Mouse (Mus musculus): ENCODE data around the gene Asap2. TPM values are rescaled to one million over a fixed set of nuclear protein-coding genes. Genes with fewer than 3 reads are reported as not detected.

Gene Asap2
- total RNA-seq, 2 experiments from 2014 or later = 10.5 to 10.9 TPM

DNA sequence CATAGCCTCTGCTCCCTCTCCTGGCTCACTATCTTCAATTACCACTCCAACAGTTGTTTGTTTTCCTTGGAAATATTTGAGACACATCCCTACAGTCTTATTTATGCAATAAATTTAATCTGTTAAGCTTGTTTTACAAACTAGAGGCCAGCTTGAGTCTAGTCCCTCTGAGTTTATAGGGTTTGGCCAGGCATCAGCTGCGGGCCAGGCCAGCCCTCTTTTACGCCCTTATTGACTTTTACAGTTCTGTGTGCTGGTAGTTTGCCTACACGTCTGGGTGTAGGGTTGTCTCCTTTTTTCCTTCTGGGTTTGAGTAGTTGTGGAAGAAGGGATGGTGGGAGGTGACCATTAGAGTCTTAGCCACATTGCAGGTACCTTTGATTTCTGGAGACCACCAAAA lies 173.4 kb downstream of the Asap2 start:
- intact Hi-C loops (cut with DNase I) = no loop called here
- no peak for DNase-seq

DNA sequence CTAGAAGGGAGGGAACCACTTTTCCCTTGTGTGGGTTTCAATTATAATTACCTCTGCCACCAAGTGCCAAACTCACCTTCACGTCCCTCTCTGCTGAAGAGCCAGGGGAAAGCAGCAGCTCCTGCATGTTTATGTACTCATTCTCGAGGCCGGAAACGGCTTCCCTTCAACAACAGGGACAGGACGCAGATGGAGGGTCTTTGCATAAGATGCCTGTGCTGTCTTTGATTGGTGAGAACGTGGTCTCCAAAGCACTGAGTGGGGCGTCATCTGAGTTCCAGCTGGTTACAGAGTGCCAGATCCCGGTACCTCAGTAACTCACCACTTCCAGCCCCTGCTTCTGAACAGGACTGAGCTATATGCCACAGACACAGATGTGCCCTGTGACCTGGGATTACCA lies 174.0 kb downstream of the Asap2 start:
- no peak for DNase-seq
- intact Hi-C loops (cut with DNase I) = no loop called here

DNA sequence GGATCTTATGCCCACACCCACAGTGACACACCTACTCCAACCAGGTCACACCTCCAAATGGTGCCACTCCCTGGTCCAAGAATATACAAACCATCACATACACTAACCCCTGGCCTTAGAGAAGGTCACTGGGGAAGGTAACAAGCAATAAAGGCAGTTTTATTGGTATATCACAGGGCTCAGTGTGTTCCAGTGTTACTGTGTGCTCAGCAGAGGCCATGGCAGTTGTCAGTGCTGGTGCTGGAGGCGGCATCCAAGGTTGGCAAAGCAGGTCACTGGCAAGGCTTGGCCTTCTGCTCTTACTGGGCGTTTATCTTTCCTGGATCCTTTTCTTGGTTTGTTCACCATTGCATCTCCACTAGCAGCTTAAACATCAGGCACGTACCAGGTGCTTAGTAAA lies 174.9 kb downstream of the Asap2 start:
- DNase-seq = no peak
- intact Hi-C loops (cut with DNase I) = loop anchor here (5.0 kb wide), 1 partner anchor 53 kb away; no protein-coding TSS in a partner anchor

DNA sequence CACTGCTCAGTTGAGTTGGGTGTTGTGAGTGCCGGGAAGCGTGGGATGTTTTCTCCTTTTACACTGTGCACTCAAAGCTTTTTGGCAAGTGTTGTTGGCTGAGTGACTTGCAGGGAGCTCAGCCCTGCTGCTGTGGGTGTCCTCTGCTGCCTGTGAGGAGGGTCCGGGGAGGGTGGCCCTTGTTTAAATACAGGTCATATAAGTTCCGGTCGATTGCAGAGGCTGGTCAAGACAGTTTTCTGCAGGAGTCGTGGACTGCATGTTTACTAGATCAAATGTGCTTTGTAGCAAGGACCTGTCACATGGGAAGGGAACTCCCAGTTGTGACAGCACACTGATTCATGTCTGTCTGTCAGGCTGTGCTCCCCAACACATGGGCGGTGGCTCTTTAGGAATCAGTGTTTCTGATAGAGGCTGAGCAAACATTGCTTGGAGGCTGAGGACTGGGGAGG lies 175.7 kb downstream of the Asap2 start:
- intact Hi-C loops (cut with DNase I) = loop anchor here (5.0 kb wide), 1 partner anchor 54 kb away; no protein-coding TSS in a partner anchor
- DNase-seq = peak; percentile 34 to 51

DNA sequence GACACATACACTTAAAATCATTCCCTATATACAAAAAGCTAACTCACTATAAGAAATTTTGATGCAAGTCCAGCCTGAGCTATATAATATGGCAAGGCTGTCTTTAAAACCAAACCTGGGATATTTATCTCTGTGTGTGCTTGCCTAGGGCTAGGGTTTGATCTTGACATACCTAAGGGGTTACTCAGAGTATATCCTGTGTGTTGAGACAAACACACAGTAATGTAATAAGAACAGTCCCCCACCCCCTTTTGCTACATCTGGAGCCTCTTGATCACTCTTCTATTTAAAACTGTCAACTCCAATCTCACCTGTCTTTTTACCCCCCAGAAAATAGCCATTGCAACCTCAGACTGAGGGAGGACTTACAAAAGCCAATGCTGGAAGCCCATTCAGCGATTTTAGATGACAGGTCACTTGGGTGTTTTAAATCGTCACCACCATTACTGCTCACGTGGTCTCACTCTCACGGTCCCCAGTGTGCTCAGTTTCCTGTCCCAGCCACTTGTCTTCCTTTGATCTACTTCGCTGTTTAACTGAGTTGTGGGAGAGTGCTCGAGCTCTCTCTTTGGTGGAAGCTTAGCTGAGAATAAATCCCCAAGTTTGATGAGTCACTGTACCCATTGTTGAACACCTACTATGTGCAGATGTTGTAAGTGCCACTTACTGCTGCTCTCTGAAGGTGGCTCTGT lies 176.8 kb downstream of the Asap2 start:
- no peak for DNase-seq
- intact Hi-C loops (cut with DNase I) = loop anchor here (5.0 kb wide), 1 partner anchor 55 kb away; no protein-coding TSS in a partner anchor

DNA sequence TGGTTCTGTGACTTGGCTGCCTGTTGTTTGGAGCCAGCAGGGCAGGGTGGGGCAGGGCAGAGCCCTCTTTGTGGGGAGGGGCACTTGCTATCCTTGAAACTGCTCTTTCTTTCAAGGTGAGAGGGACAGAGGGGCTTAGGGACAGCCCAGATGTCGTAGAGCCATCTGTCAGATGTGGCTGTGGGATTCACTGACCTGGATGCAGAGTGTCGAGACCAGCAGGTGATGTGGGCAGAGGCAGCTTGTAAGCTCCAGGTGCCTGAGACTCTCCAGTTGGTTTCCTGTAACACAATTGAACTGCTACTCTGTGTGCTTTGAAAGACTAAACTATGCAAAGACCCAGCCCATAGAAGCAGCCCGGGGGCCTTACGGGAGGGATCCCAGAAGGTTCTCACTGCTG lies 177.5 kb downstream of the Asap2 start:
- intact Hi-C loops (cut with DNase I) = loop anchor here (5.0 kb wide), 1 partner anchor 55 kb away; no protein-coding TSS in a partner anchor

DNA sequence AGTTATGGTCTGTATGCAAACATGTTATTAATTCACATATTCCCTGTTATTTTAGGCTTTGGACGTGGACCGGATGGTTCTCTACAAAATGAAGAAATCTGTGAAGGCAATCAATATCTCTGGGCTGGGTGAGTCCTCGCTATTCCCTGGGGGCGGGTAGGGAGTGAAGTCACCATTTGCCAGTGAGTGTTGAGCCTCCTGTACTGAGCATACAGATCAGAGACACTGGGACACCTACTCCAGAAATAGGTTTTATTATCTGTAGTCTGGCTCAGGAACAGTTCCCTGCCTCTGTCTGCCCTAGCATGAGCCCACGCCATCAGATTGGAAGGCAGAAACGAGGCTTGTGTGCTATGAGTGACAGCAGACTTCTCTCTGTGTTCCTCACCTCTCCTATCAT lies 177.9 kb downstream of the Asap2 start:
- DNase-seq = no peak
- intact Hi-C loops (cut with DNase I) = loop anchor here (5.0 kb wide), 1 partner anchor 56 kb away; no protein-coding TSS in a partner anchor

More for the DNA sequence above, 177.5 kb downstream of the Asap2 start:
- no peak for DNase-seq

DNA sequence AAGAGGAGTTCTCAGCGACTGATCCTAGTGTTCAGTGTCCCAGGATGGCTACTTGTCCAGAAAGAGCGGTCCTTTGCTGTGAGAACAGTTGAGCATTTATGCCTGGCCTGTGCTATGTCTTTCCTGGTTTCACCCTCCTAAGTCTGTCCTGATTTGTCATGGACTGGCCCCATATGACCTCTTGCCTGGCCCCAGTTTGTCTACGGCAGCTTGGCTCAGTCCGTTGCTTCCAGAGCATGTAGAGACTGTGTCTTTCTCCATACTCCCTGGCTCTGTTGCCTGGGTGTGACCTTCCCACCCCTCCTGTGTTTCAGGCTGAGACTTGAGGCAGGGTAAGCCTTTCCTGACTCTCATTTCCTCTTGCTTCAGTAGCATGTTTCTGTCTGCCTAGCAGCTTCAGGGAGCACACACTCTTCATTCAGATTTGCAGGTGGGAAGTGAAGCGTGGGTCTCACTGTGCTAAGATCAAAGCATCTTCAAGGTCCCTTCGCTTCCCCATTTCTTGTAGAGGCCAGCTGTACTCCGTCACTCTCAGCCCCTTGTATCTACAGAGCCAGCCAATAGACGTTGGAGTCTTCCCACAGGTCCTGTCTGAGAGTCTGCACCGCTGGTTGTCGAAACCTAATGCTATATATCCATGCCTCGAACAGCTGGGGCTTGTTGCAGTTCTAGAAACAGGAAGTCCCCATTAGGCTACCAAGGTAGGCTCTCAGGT lies 181.7 kb downstream of the Asap2 start:
- no peak for DNase-seq
- intact Hi-C loops (cut with DNase I) = loop anchor here (2.0 kb wide), 1 partner anchor 13 kb away; no protein-coding TSS in a partner anchor

DNA sequence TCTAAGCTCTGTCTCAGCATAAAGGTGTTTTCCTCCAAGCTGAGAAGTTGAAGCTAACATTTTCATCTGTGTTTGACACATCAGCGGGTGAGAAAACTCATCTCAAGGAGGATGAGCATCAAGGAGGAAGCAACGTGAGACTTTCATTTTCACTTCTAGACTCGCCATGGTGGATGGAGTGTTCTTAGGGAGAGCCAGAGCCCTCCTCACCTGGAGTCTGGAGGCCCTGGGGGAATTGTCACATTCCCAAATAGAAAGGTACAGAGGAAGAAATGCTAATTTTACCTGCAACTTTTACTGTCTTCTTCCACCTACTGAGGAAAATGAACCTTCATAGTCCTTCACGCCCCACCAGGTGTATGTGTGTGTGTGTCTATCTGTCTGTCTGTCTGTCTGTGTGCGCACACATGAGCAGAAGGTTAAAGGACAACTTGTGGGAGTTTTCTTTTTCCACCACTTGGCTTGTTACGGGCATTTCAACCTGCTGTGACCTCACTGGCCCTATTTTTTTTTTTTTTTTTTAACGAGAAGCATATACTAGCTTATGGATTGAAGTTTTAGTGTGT lies 183.7 kb downstream of the Asap2 start:
- intact Hi-C loops (cut with DNase I) = no loop called here
- no peak for DNase-seq

DNA sequence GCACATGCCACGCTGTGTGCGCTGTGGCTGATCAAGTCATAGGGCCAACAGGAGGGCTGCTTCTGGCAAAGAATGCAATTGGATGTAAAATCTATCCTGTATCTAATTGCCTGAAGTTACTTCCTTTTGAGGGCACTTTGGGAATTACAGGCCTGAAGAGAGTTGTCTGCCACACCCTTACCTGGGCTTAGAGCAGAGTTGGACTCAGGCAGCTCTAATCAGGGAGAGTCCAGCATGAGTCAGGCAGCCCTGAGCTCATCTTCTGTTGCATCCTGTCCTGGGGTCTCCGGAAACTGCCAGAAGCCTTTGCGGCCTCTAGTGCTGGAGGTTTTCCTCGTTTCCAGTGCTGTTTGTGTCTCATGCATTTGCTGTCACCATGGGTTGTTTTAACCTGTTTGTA lies 186.1 kb downstream of the Asap2 start:
- DNase-seq = no peak
- intact Hi-C loops (cut with DNase I) = no loop called here

DNA sequence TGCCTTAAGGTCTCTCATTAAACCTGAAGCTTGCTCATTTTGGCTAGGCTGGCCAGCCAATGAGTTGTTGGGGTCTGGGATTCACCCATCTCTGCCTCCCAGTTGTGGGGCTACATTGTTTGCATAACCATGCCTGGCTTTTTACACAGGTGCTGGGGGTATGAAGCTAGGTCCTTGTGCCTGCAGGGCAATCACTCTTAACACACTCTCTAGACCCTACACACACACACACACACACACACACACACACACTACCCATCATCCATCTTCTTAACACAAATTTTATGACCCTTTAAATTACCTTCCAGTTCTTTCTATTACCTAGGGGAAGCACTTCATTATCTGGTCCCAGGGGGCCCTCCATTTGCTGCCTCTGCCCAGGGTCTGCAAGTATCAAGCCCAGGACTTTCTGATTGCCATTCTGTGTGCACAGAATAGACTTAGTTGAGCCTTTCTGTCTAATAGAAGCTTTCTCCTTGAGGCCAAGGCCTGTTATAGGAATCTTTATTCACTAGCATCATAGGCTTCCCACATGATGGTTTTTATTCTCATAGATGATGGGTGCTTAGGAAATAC lies 187.0 kb downstream of the Asap2 start:
- intact Hi-C loops (cut with DNase I) = no loop called here
- no peak for DNase-seq

DNA sequence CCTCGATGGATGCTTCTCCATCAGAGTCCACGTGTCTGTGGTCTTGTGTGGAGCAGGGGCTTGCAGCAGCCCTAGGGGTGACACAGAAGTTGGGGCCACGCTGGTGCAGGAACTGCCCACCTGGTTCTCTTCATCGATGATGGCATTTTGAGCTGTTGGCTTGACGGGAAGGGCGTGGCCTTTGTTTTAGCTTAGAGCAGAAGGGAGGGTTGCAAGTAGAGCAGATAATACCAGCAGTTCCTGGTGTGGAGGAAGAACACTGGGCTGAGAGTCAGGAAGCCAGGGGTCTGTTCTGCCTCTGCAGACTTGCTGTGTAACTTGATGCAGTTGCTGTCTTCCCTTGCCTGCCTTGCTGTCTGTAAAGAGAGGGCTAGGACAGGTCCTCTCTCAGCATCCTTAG lies 189.8 kb downstream of the Asap2 start:
- intact Hi-C loops (cut with DNase I) = no loop called here
- no peak for DNase-seq

DNA sequence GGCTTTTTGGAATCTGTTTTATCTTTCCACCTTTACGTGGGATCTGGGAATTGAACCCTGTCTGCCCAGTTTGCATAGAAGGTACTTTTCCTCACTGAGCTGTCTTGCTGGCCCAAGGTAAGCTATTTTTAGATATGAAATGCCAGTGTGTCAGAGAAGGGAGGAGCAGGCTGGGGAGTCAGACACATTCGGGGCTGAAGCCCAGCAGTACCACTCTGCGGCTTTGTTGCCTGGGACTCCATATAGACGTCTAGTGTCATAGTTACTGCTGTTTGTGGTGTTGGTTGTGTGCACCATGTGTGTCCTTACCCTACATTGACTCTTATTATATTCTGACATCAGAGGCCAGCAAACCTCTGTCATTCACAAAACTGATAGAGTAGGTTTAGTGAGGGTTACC lies 192.5 kb downstream of the Asap2 start:
- intact Hi-C loops (cut with DNase I) = no loop called here
- DNase-seq = no peak

DNA sequence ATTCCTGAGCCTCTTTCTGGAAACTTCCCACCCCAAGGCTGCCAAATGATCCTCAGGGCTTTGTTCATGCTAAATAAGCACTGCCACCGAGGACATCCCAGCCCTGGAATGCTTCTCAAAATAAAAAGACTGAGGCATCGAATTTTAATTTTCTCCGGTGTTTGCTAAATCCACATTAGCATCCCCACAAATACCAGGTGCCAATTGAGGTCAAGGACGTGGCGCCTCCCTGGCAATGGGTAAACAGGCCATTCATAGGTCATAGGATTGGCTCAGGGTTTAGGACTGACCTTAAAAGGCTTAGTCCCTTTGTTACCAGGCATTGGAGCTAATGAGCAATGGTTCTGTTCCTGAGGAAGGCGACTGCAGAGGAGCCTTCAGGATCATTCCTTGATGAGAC lies 193.1 kb downstream of the Asap2 start:
- intact Hi-C loops (cut with DNase I) = no loop called here
- no peak for DNase-seq

DNA sequence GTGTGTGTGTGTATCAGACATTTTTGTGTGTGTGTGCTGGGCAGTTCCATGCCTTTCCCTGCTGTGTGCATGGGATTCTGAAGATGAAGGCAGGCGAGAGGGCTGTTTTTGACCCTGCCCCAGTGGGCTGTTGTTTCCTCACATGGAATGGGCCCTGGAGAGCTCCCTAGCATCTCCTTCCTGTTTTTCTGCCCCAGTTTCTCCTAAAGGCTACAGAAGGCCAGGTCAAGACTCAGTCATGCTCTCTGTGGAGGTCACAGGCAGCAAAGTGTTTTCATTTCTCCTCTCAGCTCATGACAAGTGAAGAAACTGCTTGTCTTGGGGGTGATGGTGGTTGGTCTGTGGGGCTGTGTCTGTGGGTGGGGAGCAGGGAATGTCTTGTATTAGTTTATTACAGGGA lies 195.9 kb downstream of the Asap2 start:
- intact Hi-C loops (cut with DNase I) = no loop called here
- no peak for DNase-seq

DNA sequence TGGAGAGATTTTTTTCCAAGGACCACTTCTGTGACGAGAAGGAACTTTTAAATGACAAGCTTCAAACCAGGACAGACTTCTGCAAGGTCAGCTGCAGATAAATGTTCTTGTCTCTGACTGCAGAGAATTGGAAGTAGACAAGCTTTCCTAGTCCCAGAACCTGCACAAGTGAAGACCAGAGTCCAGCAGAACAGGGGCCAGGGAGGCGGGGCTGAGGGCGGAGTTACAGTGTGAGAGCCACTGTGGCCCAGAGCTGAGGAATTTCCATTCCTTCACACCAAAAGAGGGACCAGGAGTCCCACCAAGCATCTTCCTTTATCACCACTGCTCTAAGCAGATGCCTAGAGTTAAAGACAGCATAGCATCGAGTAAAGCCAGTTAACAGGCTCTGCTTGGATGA lies 198.6 kb downstream of the Asap2 start:
- intact Hi-C loops (cut with DNase I) = no loop called here
- peak; percentile 26 to 58 for DNase-seq

DNA sequence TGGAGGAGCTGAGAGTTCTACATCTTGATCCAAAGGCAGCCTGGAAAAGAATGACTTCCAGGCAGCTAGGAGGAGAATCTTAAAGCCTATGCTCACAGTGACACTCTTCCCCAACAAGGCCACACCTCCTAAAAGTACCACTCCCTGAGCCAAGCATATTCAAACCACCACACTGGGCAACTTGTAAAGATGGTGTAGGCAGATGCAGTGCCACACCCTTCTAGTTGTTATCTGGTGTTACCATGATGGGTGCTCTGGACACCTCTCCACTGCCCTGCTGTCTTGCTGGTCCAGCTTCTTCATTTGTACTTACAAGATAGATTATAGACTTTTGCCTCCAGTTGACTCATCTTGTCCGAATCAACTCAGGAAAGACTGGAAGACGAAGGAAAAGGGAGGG lies 201.3 kb downstream of the Asap2 start:
- DNase-seq = no peak
- intact Hi-C loops (cut with DNase I) = no loop called here

DNA sequence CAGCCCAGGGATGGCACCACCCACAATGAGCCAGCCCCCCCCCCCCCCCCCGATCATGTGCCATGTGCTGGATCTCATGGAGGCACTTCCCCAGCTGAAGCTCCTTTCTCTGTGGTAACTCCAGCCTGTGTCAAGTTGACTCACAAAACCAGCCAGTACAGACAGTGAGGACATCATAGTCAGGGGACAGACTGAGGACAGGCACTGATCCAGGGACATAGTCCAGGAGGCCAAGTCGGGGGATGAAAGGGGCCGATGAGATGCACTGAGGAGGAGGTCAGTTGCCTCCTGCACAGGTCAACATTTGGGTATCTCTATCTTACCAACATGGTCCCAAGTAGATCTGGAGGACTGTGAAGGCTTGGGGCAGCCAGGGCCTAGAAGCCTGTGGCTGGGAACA lies 205.2 kb downstream of the Asap2 start:
- intact Hi-C loops (cut with DNase I) = no loop called here
- no peak for DNase-seq

DNA sequence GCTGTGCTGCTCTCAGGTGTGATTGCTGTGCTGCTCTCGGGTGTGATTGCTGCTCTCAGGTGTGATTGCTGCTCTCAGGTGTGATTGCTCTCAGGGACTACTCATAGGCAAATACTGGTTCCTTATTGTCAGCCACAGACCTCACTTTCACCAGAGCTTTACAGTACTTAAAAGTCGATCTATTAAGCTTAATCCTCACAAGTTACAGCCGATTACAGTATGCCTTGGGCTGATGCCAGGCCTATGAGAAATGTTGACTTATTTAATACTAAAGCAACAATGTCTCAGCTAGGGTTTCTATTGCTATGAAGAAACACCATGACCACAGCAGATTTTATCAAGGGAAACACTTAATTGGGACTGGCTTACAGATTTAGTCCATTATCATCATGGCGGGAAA lies 206.2 kb downstream of the Asap2 start:
- no peak for DNase-seq
- intact Hi-C loops (cut with DNase I) = no loop called here

DNA sequence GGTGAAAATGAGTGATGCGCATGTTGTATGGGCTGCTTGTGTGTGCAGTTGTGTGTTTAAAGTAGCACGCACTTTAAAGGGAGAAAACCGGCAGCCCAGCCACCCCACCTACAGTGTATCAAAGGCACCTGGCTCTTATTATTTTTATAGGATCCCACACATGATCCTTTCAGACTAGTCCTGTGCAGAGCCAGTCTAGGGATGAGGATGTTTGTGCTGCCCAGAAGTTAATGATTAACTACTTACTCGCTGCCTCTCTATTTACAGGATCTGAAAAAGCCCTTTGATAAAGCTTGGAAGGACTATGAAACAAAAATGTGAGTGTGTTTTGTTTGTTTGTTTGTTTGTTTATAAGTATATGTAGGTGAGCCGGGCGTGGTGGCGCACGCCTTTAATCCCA lies 210.4 kb downstream of the Asap2 start:
- intact Hi-C loops (cut with DNase I) = no loop called here
- no peak for DNase-seq

All from heart, postnatal 36 days (tissue).